Mouse (Mus musculus) spleen, adult 2 months (tissue): Measurements from ENCODE around the gene Gm8180. TPM values are rescaled to one million over a fixed set of nuclear protein-coding genes. Genes with fewer than 3 reads are reported as not detected.
"Not testable (repeated sequence)": the region's sequence is repeated elsewhere in the genome, so short reads cannot be mapped to it uniquely, and the experiment has no call there.

ENCODE experiments used
- DNase-seq, 2 experiments: peaks; one replicate each; pipeline versions ENCODE4 v3.0.0 to v3.0.0-alpha.2; 2012 to 2021; ENCODE audit warnings: low spot score in 2 of 2, low read depth in 1 of 2
- H3K27ac ChIP-seq: fragments of 200-500 bp; 2 replicates; pipeline ENCODE4 v1.5.1; 2012; ENCODE audit warnings: low read length, inconsistent platforms; ENCODE audit not compliant: insufficient read depth
- H3K27me3 ChIP-seq: fragments of 200-500 bp; 2 replicates; pipeline ENCODE4 v1.6.1; 2012; ENCODE audit warnings: mild to moderate bottlenecking, moderate library complexity, low read length, inconsistent platforms; ENCODE audit not compliant: control insufficient read depth, insufficient read depth
- H3K36me3 ChIP-seq: fragments of 200-500 bp; 2 replicates; pipeline ENCODE4 v1.6.1; 2012; ENCODE audit warnings: mild to moderate bottlenecking, low read length, inconsistent platforms; ENCODE audit not compliant: control insufficient read depth, insufficient read depth
- H3K4me1 ChIP-seq: fragments of 200-500 bp; 2 replicates; pipeline ENCODE4 v1.6.1; 2011; ENCODE audit warnings: inconsistent platforms; ENCODE audit not compliant: control insufficient read depth, insufficient read depth, insufficient read length
- H3K4me3 ChIP-seq: fragments of 200-500 bp; 2 replicates; pipeline ENCODE4 v1.5.1; 2011; ENCODE audit warnings: mild to moderate bottlenecking, inconsistent platforms; ENCODE audit not compliant: insufficient read depth, insufficient read length; ENCODE audit errors: extremely low read depth
- CTCF ChIP-seq: fragments of 200-500 bp; IDR thresholded peaks from 2 replicates; pipeline ENCODE4 v1.5.1; 2011; ENCODE audit warnings: mild to moderate bottlenecking, inconsistent platforms; ENCODE audit not compliant: insufficient read depth, insufficient read length, insufficient replicate concordance; ENCODE audit errors: extremely low read depth
- POLR2A ChIP-seq: fragments of 200-500 bp; IDR thresholded peaks from 2 replicates; pipeline ENCODE4 v1.6.1; 2011; ENCODE audit warnings: low read depth, low read length, inconsistent platforms
- WGBS: fragments of 180-500 bp; shearing (Covaris S2); methylation state at CpG from one replicate; pipeline ENCODE4 v1.1.7; 2018; 5-methylcytosine and 5-hydroxymethylcytosine counted together
- polyA plus RNA-seq: library from polyadenylated mRNA; depleted of rRNA; stranded (reverse); fragments of >200 nt; gene quantifications from 2 replicates; pipeline ENCODE4 v1.2.3, GENCODE M21; 2012; rRNA removed

Gene Gm8180
- polyA plus RNA-seq, 1 experiment, result 0.11 TPM

DNA sequence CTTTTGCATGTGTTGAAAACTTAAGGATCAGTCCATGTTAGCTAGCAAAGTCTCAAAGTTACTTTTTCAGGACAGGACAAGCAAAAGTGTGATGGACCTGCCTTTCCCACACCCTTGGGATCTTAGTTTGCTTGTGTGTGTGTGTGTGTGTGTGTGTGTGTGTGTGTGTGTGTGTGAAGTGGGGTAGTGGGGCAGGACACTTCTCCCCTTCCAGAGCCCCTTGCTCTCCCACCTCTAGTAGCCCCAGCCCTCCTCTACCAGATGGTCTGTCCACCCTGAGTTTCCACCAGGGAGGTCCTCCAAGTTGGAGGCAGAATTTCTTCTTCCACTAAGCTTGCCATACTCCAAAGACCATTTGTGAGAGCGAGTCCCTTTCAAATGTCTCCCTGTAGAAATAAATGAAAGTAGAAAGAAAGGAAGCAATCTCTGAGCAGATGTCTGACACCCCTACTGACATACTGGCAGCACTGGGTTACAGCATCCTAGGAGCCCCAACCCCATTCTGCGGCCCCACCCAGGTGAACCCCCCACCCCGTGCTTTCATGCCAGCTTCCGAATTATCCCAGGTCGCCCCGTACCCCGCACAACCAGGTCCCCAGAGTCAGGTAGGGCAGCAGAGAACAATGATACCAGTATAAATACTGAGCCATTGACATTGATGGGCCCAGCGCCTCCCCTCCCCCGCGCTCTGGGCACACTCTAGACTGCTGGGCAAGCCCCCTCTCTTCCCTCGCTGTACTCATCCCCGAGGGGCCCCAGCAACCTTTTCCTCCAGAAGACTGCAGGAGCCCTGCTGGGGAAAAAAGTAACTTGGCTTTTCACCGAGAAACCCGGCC is 11.7 kb upstream of the Gm8180 start:
- Histone ChIP-seq H3K36me3 (no peaks in the 10 kb centered on the region), H3K27ac (no peak overlapping the region), H3K27me3 (no peaks in the 10 kb centered on the region), H3K4me1 (no peaks in the 10 kb centered on the region), H3K4me3 (no peak overlapping the region)
- 36% methylated on average over 14 of the region's 14 CpGs for WGBS
- no peak for DNase-seq
- TF ChIP-seq CTCF, result no peak
- no peak for TF ChIP-seq POLR2A

DNA sequence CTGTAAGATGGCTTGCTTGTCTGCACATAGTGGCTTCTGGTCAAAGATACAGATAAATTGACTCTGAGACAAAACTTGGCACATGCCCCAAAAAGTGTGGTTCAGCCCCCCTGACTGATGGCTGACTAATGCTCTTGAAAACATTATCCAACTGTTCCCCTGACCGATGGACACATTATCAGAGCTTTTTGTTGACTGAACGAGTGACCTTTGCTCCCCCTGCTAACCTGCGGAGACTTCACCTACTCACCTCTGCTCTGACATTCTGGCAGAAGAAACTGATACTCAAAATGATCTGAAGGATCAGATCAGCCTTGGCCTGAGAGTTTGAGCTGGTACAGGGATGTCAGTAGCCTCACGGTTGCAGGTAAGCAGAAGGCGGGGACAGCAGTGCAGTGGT is 9.3 kb upstream of the Gm8180 start:
- H3K4me3 ChIP-seq, result not testable (repeated sequence)
- 81% methylated on average over 5 of the region's 5 CpGs for WGBS

DNA sequence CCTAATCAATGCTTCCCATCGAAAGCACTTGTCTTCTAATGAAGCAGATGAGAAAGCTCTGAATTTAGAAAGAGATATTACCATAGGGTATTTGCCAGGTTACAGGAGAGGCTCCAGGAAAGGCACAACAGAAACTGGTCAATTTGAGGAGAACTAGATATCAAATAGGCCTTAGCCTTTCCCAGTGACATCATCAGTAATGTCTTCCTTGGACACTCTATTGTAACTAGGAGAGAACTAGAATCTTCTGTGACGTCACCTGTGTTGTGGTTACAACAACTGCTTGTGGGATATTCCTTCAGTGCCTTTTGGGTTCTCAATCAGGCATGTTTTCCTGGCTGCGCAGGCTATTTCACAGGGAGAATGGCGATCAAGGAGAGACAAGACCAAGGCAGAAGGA is 37.0 kb downstream of the Gm8180 start, which contains the start of gene Gm6526:
Gene Gm6526 (plus strand): TSS at position 301 of the 400 bp plus-strand sequence.
- H3K27ac ChIP-seq, H3K27me3 ChIP-seq, DNase-seq, H3K4me3 ChIP-seq, H3K36me3 ChIP-seq, H3K4me1 ChIP-seq: not testable (repeated sequence)
- 79% methylated on average over 4 of the region's 4 CpGs for WGBS

More for the DNA sequence above, 9.3 kb upstream of the Gm8180 start:
- DNase-seq, H3K4me1 ChIP-seq, H3K27ac ChIP-seq, H3K36me3 ChIP-seq, H3K27me3 ChIP-seq: not testable (repeated sequence)

Other genes starting within 250 kb of the Gm8180 start
- not detected in 2 replicates for gene Gm5799, start 241.2 kb downstream of the Gm8180 start, polyA plus RNA-seq
- not detected in 2 replicates for gene Gm17654, start 205.6 kb downstream of the Gm8180 start, polyA plus RNA-seq
- gene Gm10375, start 176.7 kb downstream of the Gm8180 start, polyA plus RNA-seq, result not detected in 2 replicates
- gene Gm8165, start 107.5 kb downstream of the Gm8180 start, polyA plus RNA-seq, result not detected in 2 replicates
- gene Gm7324, start 86.9 kb downstream of the Gm8180 start, polyA plus RNA-seq, result 0.26 TPM in 1 of 2 replicates, not detected in the other
- not detected in 2 replicates for gene Gm16506, start 57.3 kb downstream of the Gm8180 start, polyA plus RNA-seq
- gene Gm6526, start 36.9 kb downstream of the Gm8180 start, polyA plus RNA-seq, result not detected in 2 replicates
- 7.8 and 21.6 TPM in 2 replicates for gene Ear1, start 90.8 kb upstream of the Gm8180 start, polyA plus RNA-seq
- not detected in 2 replicates for gene Ear10, start 138.8 kb upstream of the Gm8180 start, polyA plus RNA-seq
- 1.3 and 1.5 TPM in 2 replicates for gene Gm8113, start 140.6 kb upstream of the Gm8180 start, polyA plus RNA-seq
- gene Ang5, start 172.3 kb upstream of the Gm8180 start, polyA plus RNA-seq, result not detected in 2 replicates
- gene Ang6, start 217.5 kb upstream of the Gm8180 start, polyA plus RNA-seq, result not detected in 2 replicates